Mouse (Mus musculus) heart, adult 2 months (tissue): ENCODE results near the gene Agbl4. TPM values are rescaled to one million over a fixed set of nuclear protein-coding genes. Genes with fewer than 3 reads are reported as not detected.

Experiments used
- DNase-seq, 2 experiments: peaks; one replicate each; pipeline ENCODE4 v3.0.0; 2021
- H3K27ac ChIP-seq: fragments of 200-600 bp; 2 replicates; pipeline ENCODE4 v1.8.1; 2022
- H3K27me3 ChIP-seq: fragments of 200-500 bp; 2 replicates; pipeline ENCODE4 v1.6.1; 2012; ENCODE audit warnings: mild to moderate bottlenecking, low read length, inconsistent platforms, mixed read lengths; ENCODE audit not compliant: control insufficient read depth, insufficient read depth
- H3K36me3 ChIP-seq: fragments of 200-500 bp; 2 replicates; pipeline ENCODE4 v1.6.1; 2012; ENCODE audit warnings: low read length, inconsistent platforms; ENCODE audit not compliant: control insufficient read depth, insufficient read depth
- H3K4me1 ChIP-seq: fragments of 200-500 bp; 2 replicates; pipeline ENCODE4 v1.6.1; 2011; ENCODE audit warnings: low read length; ENCODE audit not compliant: control insufficient read depth, insufficient read depth
- H3K4me3 ChIP-seq: fragments of 200-600 bp; 2 replicates; pipeline ENCODE4 v1.8.1; 2022
- H3K79me2 ChIP-seq: fragments of 200-500 bp; replicated peaks from 2 replicates; pipeline ENCODE4 v1.6.1; 2012; ENCODE audit warnings: mild to moderate bottlenecking, inconsistent platforms, low read length, moderate library complexity, mixed read lengths; ENCODE audit not compliant: control insufficient read depth, insufficient read depth
- H3K9ac ChIP-seq: fragments of 200-500 bp; 2 replicates; pipeline ENCODE4 v1.6.1; 2012; ENCODE audit warnings: low read depth, mild to moderate bottlenecking, control low read depth, inconsistent platforms, low read length, mixed read lengths
- CTCF ChIP-seq: fragments of 200-600 bp; IDR thresholded peaks from 2 replicates; pipeline ENCODE4 v1.8.1; 2022; ENCODE audit warnings: antibody characterized with exemption, mild to moderate bottlenecking, moderate library complexity
- EP300 ChIP-seq: fragments of 200-500 bp; IDR thresholded peaks from 2 replicates; pipeline ENCODE4 v1.6.1; 2011; ENCODE audit warnings: low read depth, low read length, control low read depth; ENCODE audit not compliant: insufficient read depth
- POLR2A ChIP-seq: fragments of 200-500 bp; IDR thresholded peaks from 2 replicates; pipeline ENCODE4 v1.6.1; 2011; ENCODE audit warnings: mild to moderate bottlenecking, low read depth, low read length, control low read depth; ENCODE audit not compliant: insufficient read depth
- WGBS: fragments of 180-500 bp; shearing (Covaris S2); methylation state at CpG from one replicate; pipeline ENCODE4 v1.1.7; 2018; 5-methylcytosine and 5-hydroxymethylcytosine counted together
- intact Hi-C: fragments of 180-260 bp; cut with DNase I; formaldehyde crosslinking; loops from one replicate; pipeline ENCODE4 v1.15.1; 2025
- polyA plus RNA-seq: library from polyadenylated mRNA; depleted of rRNA; stranded (reverse); fragments of >200 nt; gene quantifications from 2 replicates; pipeline ENCODE4 v1.2.3, GENCODE M21; 2012
- total RNA-seq, 2 experiments: library from RNA; stranded (reverse); gene quantifications; 2 replicates each; pipeline ENCODE4 v1.2.3; 2021

The Agbl4 gene
- total and polyA plus RNA-seq, 3 experiments: 0.08 to 0.39 (median 0.30) TPM

- no peaks in the 10 kb centered on the region for H3K4me1 ChIP-seq
- no peak for TF ChIP-seq CTCF
- TF ChIP-seq POLR2A: no peak
- no peak for TF ChIP-seq EP300
- no peak for DNase-seq
- H3K9ac ChIP-seq: no peak overlapping the region
- 48% methylated on average over 1 of the region's 1 CpGs for WGBS
- H3K79me2 ChIP-seq: no peaks in the 10 kb centered on the region
- H3K27me3 ChIP-seq: no peaks in the 10 kb centered on the region
- no peak overlapping the region for H3K4me3 ChIP-seq
- H3K27ac ChIP-seq: no peak overlapping the region
- H3K36me3 ChIP-seq: no peaks in the 10 kb centered on the region
- intact Hi-C loops: no loop called here
Measured at GRCm38 (mm10) chr4:110832776-110833175, 435.3 kb downstream of the Agbl4 start.

GRCm38 (mm10) chr4:110879719-110880443, 482.4 kb downstream of the Agbl4 start:
- Histone ChIP-seq H3K79me2 (no peaks in the 10 kb centered on the region), H3K27ac (no peak overlapping the region), H3K27me3 (no peaks in the 10 kb centered on the region), H3K4me3 (no peak overlapping the region), H3K9ac (no peak overlapping the region), H3K36me3 (no peaks in the 10 kb centered on the region), H3K4me1 (no peaks in the 10 kb centered on the region)
- no peak for DNase-seq
- TF ChIP-seq EP300 (no peak), CTCF (no peak), POLR2A (no peak)
- WGBS: 58% methylated on average over 2 of the region's 2 CpGs
- intact Hi-C loops: no loop called here

- Histone ChIP-seq H3K4me1 (no peaks in the 10 kb centered on the region), H3K36me3 (no peaks in the 10 kb centered on the region), H3K27me3 (no peaks in the 10 kb centered on the region), H3K79me2 (no peaks in the 10 kb centered on the region), H3K4me3 (no peak overlapping the region), H3K9ac (no peak overlapping the region), H3K27ac (no peak overlapping the region)
- TF ChIP-seq POLR2A: no peak
- DNase-seq: no peak
- intact Hi-C loops: no loop called here
Measured at GRCm38 (mm10) chr4:110916061-110916460, 518.6 kb downstream of the Agbl4 start.

- Histone ChIP-seq H3K27me3 (no peaks in the 10 kb centered on the region), H3K79me2 (no peaks in the 10 kb centered on the region), H3K4me3 (no peak overlapping the region), H3K9ac (no peak overlapping the region), H3K36me3 (no peaks in the 10 kb centered on the region), H3K4me1 (no peaks in the 10 kb centered on the region), H3K27ac (no peak overlapping the region)
- intact Hi-C loops: no loop called here
- TF ChIP-seq CTCF: no peak
- no peak for TF ChIP-seq EP300
- TF ChIP-seq POLR2A: no peak
- WGBS: 35% methylated on average over 4 of the region's 4 CpGs
- DNase-seq: no peak
Measured at GRCm38 (mm10) chr4:110916565-110916964, 519.1 kb downstream of the Agbl4 start.

GRCm38 (mm10) chr4:110921013-110921412, 523.6 kb downstream of the Agbl4 start:
- no peak for TF ChIP-seq CTCF
- no peak for TF ChIP-seq EP300
- no peak for TF ChIP-seq POLR2A
- Histone ChIP-seq H3K27ac (no peak overlapping the region), H3K27me3 (no peaks in the 10 kb centered on the region), H3K36me3 (no peaks in the 10 kb centered on the region), H3K4me1 (no peaks in the 10 kb centered on the region), H3K79me2 (no peaks in the 10 kb centered on the region), H3K4me3 (no peak overlapping the region), H3K9ac (no peak overlapping the region)
- intact Hi-C loops: no loop called here
- WGBS: 77% methylated on average over 3 of the region's 3 CpGs
- no peak for DNase-seq

GRCm38 (mm10) chr4:111001641-111002040, 604.2 kb downstream of the Agbl4 start:
- DNase-seq: no peak
- Histone ChIP-seq H3K4me3 (no peak overlapping the region), H3K4me1 (no peaks in the 10 kb centered on the region), H3K36me3 (no peaks in the 10 kb centered on the region), H3K27me3 (no peaks in the 10 kb centered on the region), H3K27ac (no peak overlapping the region), H3K79me2 (no peaks in the 10 kb centered on the region), H3K9ac (no peak overlapping the region)
- TF ChIP-seq POLR2A (no peak), EP300 (no peak), CTCF (no peak)
- WGBS: 58% methylated on average over 2 of the region's 2 CpGs
- intact Hi-C loops: no loop called here
